Mouse (Mus musculus) midbrain, embryonic 10.5 days (tissue): Measurements from ENCODE around the gene Xirp1. TPM values are rescaled to one million over a fixed set of nuclear protein-coding genes. Genes with fewer than 3 reads are reported as not detected.

Source experiments
- DNase-seq: peaks from one replicate; pipeline ENCODE4 v3.0.0-alpha.2; 2017; ENCODE audit warnings: low spot score
- H3K27ac ChIP-seq: fragments of 300-500 bp; sonication (generic); replicated peaks from 2 replicates; pipeline ENCODE4 v1.5.1; 2016; ENCODE audit warnings: mild to moderate bottlenecking
- H3K27me3 ChIP-seq: fragments of 300-500 bp; sonication (generic); 2 replicates; pipeline ENCODE4 v1.6.1; 2016; ENCODE audit warnings: low read depth, mild to moderate bottlenecking; ENCODE audit not compliant: poor library complexity, severe bottlenecking
- H3K36me3 ChIP-seq: fragments of 300-500 bp; sonication (generic); 2 replicates; pipeline ENCODE4 v1.6.1; 2016; ENCODE audit warnings: mild to moderate bottlenecking, moderate library complexity
- H3K4me1 ChIP-seq: fragments of 300-500 bp; sonication (generic); 2 replicates; pipeline ENCODE4 v1.6.1; 2016
- H3K4me3 ChIP-seq: fragments of 300-500 bp; sonication (generic); 2 replicates; pipeline ENCODE4 v1.5.1; 2016; ENCODE audit warnings: mild to moderate bottlenecking, moderate library complexity
- H3K9me3 ChIP-seq: fragments of 300-500 bp; sonication (generic); replicated peaks from 2 replicates; pipeline ENCODE4 v1.6.1; 2016; ENCODE audit warnings: mild to moderate bottlenecking
- WGBS: fragments of 180-500 bp; shearing (Covaris S2); methylation state at CpG from one replicate; pipeline ENCODE4 v1.1.7; 2016; 5-methylcytosine and 5-hydroxymethylcytosine counted together
- polyA plus RNA-seq: library from polyadenylated mRNA; unstranded; fragments of >200 nt; fragmentation: Nextera tagmentation; extraction: Ambion mirVana; gene quantifications from 2 replicates; pipeline ENCODE4 v1.2.1, GENCODE M21; 2016

Xirp1 gene
- polyA plus RNA-seq, 1 experiment from 2014 or later: not detected

- DNase-seq: no peak
- Histone ChIP-seq H3K27ac (no peak overlapping the region), H3K36me3 (no peaks in the 10 kb centered on the region), H3K9me3 (no peaks in the 10 kb centered on the region), H3K27me3 (no peaks in the 10 kb centered on the region), H3K4me3 (no peak overlapping the region), H3K4me1 (no peaks in the 10 kb centered on the region)
- WGBS: 90% methylated on average over 7 of the region's 7 CpGs
These were observed 14.0 kb upstream of the Xirp1 start for GRCm38 (mm10) chr9:120037414-120037813.

GRCm38 (mm10) chr9:120034375-120034774, 11.0 kb upstream of the Xirp1 start:
- 79% methylated on average over 8 of the region's 8 CpGs for WGBS
- Histone ChIP-seq H3K4me3 (no peak overlapping the region), H3K9me3 (no peaks in the 10 kb centered on the region), H3K4me1 (no peaks in the 10 kb centered on the region), H3K27ac (no peak overlapping the region), H3K36me3 (no peaks in the 10 kb centered on the region), H3K27me3 (no peaks in the 10 kb centered on the region)
- no peak for DNase-seq

- WGBS: 91% methylated on average over 6 of the region's 6 CpGs
- Histone ChIP-seq H3K27ac (no peak overlapping the region), H3K9me3 (no peaks in the 10 kb centered on the region), H3K4me3 (no peak overlapping the region), H3K27me3 (no peaks in the 10 kb centered on the region), H3K36me3 (no peaks in the 10 kb centered on the region), H3K4me1 (peaks cover 4% of the 10 kb centered on the region)
- no peak for DNase-seq
These were observed 9.3 kb upstream of the Xirp1 start for GRCm38 (mm10) chr9:120032710-120033109.

GRCm38 (mm10) chr9:120030421-120030820, 7.0 kb upstream of the Xirp1 start:
- Histone ChIP-seq H3K36me3 (no peaks in the 10 kb centered on the region), H3K4me1 (peaks cover 10% of the 10 kb centered on the region), H3K27ac (no peak overlapping the region), H3K27me3 (no peaks in the 10 kb centered on the region), H3K9me3 (no peaks in the 10 kb centered on the region), H3K4me3 (no peak overlapping the region)
- no peak for DNase-seq
- WGBS: 86% methylated on average over 10 of the region's 10 CpGs

GRCm38 (mm10) chr9:120029880-120030279, 6.5 kb upstream of the Xirp1 start:
- peaks cover 10% of the 10 kb centered on the region for H3K4me1 ChIP-seq
- H3K36me3 ChIP-seq: no peaks in the 10 kb centered on the region
- no peaks in the 10 kb centered on the region for H3K27me3 ChIP-seq
- no peaks in the 10 kb centered on the region for H3K9me3 ChIP-seq
- no peak overlapping the region for H3K4me3 ChIP-seq
- no peak for DNase-seq
- no peak overlapping the region for H3K27ac ChIP-seq
- 94% methylated on average over 6 of the region's 6 CpGs for WGBS

GRCm38 (mm10) chr9:120027401-120028151, 4.2 kb upstream of the Xirp1 start:
- WGBS: 41% methylated on average over 14 of the region's 14 CpGs
- Histone ChIP-seq H3K27ac (peak overlapping the region; percentile 33; the same call in 1 of the 2 replicates), H3K4me3 (no peak overlapping the region), H3K4me1 (peaks cover 10% of the 10 kb centered on the region), H3K36me3 (no peaks in the 10 kb centered on the region), H3K27me3 (no peaks in the 10 kb centered on the region), H3K9me3 (no peaks in the 10 kb centered on the region)
- DNase-seq: peak; percentile 53

GRCm38 (mm10) chr9:120024625-120025024, 1.2 kb upstream of the Xirp1 start:
- no peak overlapping the region for H3K27ac ChIP-seq
- 83% methylated on average over 5 of the region's 5 CpGs for WGBS
- no peak for DNase-seq
- H3K9me3 ChIP-seq: no peaks in the 10 kb centered on the region
- no peaks in the 10 kb centered on the region for H3K27me3 ChIP-seq
- H3K4me1 ChIP-seq: peaks cover 20% of the 10 kb centered on the region
- H3K4me3 ChIP-seq: no peak overlapping the region
- H3K36me3 ChIP-seq: no peaks in the 10 kb centered on the region

- DNase-seq: no peak
- no peak overlapping the region for H3K4me3 ChIP-seq
- H3K27ac ChIP-seq: no peak overlapping the region
- no peaks in the 10 kb centered on the region for H3K9me3 ChIP-seq
- peaks cover 20% of the 10 kb centered on the region for H3K4me1 ChIP-seq
- 88% methylated on average over 10 of the region's 10 CpGs for WGBS
- H3K36me3 ChIP-seq: no peaks in the 10 kb centered on the region
- no peaks in the 10 kb centered on the region for H3K27me3 ChIP-seq
These were observed 773 bp upstream of the Xirp1 start for GRCm38 (mm10) chr9:120024171-120024570.

GRCm38 (mm10) chr9:120021164-120021563, 2.2 kb downstream of the Xirp1 start:
- H3K36me3 ChIP-seq: no peaks in the 10 kb centered on the region
- H3K4me1 ChIP-seq: peaks cover 16% of the 10 kb centered on the region
- H3K4me3 ChIP-seq: no peak overlapping the region
- no peak overlapping the region for H3K27ac ChIP-seq
- 75% methylated on average over 5 of the region's 5 CpGs for WGBS
- no peaks in the 10 kb centered on the region for H3K9me3 ChIP-seq
- no peak for DNase-seq
- no peaks in the 10 kb centered on the region for H3K27me3 ChIP-seq

GRCm38 (mm10) chr9:120020285-120020890, 3.0 kb downstream of the Xirp1 start:
- Histone ChIP-seq H3K4me3 (no peak overlapping the region), H3K27me3 (no peaks in the 10 kb centered on the region), H3K36me3 (no peaks in the 10 kb centered on the region), H3K9me3 (no peaks in the 10 kb centered on the region), H3K27ac (no peak overlapping the region; the same call in 1 of the 2 replicates), H3K4me1 (peaks cover 16% of the 10 kb centered on the region)
- peak; percentile 67 for DNase-seq
- WGBS: 51% methylated on average over 7 of the region's 7 CpGs

- Histone ChIP-seq H3K27ac (peak overlapping the region; percentile 47; the same call in 1 of the 2 replicates), H3K36me3 (no peaks in the 10 kb centered on the region), H3K9me3 (no peaks in the 10 kb centered on the region), H3K4me1 (peaks cover 20% of the 10 kb centered on the region), H3K4me3 (no peak overlapping the region), H3K27me3 (peaks cover 28% of the 10 kb centered on the region)
- 78% methylated on average over 10 of the region's 10 CpGs for WGBS
- DNase-seq: no peak
These were observed 6.4 kb downstream of the Xirp1 start for GRCm38 (mm10) chr9:120016956-120017355.

- Histone ChIP-seq H3K27ac (0 out of 2 replicates have a peak overlapping the region, but pooled peaks have one; percentile 33), H3K4me3 (no peak overlapping the region), H3K9me3 (no peaks in the 10 kb centered on the region), H3K36me3 (no peaks in the 10 kb centered on the region), H3K27me3 (peaks cover 36% of the 10 kb centered on the region), H3K4me1 (peaks cover 28% of the 10 kb centered on the region)
- DNase-seq: no peak
- 77% methylated on average over 6 of the region's 6 CpGs for WGBS
These were observed 8.6 kb downstream of the Xirp1 start for GRCm38 (mm10) chr9:120014828-120015227.

- H3K27me3 ChIP-seq: peaks cover 43% of the 10 kb centered on the region
- no peaks in the 10 kb centered on the region for H3K36me3 ChIP-seq
- peaks cover 28% of the 10 kb centered on the region for H3K4me1 ChIP-seq
- H3K9me3 ChIP-seq: no peaks in the 10 kb centered on the region
- WGBS: 81% methylated on average over 11 of the region's 11 CpGs
- H3K27ac ChIP-seq: no peak overlapping the region
- H3K4me3 ChIP-seq: no peak overlapping the region
- DNase-seq: no peak
These were observed 10.1 kb downstream of the Xirp1 start for GRCm38 (mm10) chr9:120013251-120013820.
